Mouse (Mus musculus) left cerebral cortex, postnatal 25 days (tissue): Measurements from ENCODE around the gene Ntm. TPM values are rescaled to one million over a fixed set of nuclear protein-coding genes. Genes with fewer than 3 reads are reported as not detected.

Source experiments
- DNase-seq, 2 experiments: peaks; one replicate each; pipeline ENCODE4 v3.0.0; 2022; ENCODE audit warnings: low spot score in 2 of 2, mixed read lengths in 1 of 2
- intact Hi-C: fragments of 180-260 bp; cut with DNase I; formaldehyde crosslinking; loops from one replicate; pipeline ENCODE4 v1.15.1; 2025
- total RNA-seq, 2 experiments: library from RNA; stranded (reverse); gene quantifications; 2 replicates each; pipeline ENCODE4 v1.2.3; 2021

The Ntm gene
- total RNA-seq, 2 experiments from 2014 or later = 288 to 306 TPM

GRCm38 (mm10) chr9:29407954-29408353 is 555.0 kb downstream of the Ntm start:
- intact Hi-C loops = no loop called here
- DNase-seq = no peak

GRCm38 (mm10) chr9:29406973-29407372 is 556.0 kb downstream of the Ntm start:
- intact Hi-C loops = no loop called here
- peak in 1 of 2 experiments; percentile 34 for DNase-seq

- DNase-seq = no peak
- intact Hi-C loops = no loop called here
These were observed 556.9 kb downstream of the Ntm start for GRCm38 (mm10) chr9:29406046-29406445.

GRCm38 (mm10) chr9:29400151-29400550 is 562.8 kb downstream of the Ntm start:
- DNase-seq = no peak
- intact Hi-C loops = no loop called here

- intact Hi-C loops = no loop called here
- no peak for DNase-seq
These were observed 566.8 kb downstream of the Ntm start for GRCm38 (mm10) chr9:29396101-29396500.

GRCm38 (mm10) chr9:29393136-29393535 is 569.8 kb downstream of the Ntm start:
- intact Hi-C loops = no loop called here

GRCm38 (mm10) chr9:29390796-29391517 is 572.0 kb downstream of the Ntm start:
- intact Hi-C loops = no loop called here
- DNase-seq = peak in 1 of 2 experiments; percentile 45

More at GRCm38 (mm10) chr9:29393136-29393535, 569.8 kb downstream of the Ntm start:
- no peak for DNase-seq

- peak; percentile 38 to 81 for DNase-seq
- intact Hi-C loops = no loop called here
These were observed 573.7 kb downstream of the Ntm start for GRCm38 (mm10) chr9:29389224-29389623.

GRCm38 (mm10) chr9:29387136-29387535 is 575.8 kb downstream of the Ntm start:
- no peak for DNase-seq
- intact Hi-C loops = no loop called here

GRCm38 (mm10) chr9:29377172-29378002 is 585.6 kb downstream of the Ntm start:
- intact Hi-C loops = no loop called here

GRCm38 (mm10) chr9:29371341-29371740 is 591.6 kb downstream of the Ntm start:
- no peak for DNase-seq
- intact Hi-C loops = no loop called here

More at GRCm38 (mm10) chr9:29377172-29378002, 585.6 kb downstream of the Ntm start:
- no peak for DNase-seq

- intact Hi-C loops = no loop called here
These were observed 593.3 kb downstream of the Ntm start for GRCm38 (mm10) chr9:29369621-29370020.

GRCm38 (mm10) chr9:29368291-29368690 is 594.6 kb downstream of the Ntm start:
- intact Hi-C loops = no loop called here
- no peak for DNase-seq

More at GRCm38 (mm10) chr9:29369621-29370020, 593.3 kb downstream of the Ntm start:
- no peak for DNase-seq

- intact Hi-C loops = no loop called here
- DNase-seq = no peak
These were observed 605.1 kb downstream of the Ntm start for GRCm38 (mm10) chr9:29357796-29358195.

GRCm38 (mm10) chr9:29342303-29342702 is 620.6 kb downstream of the Ntm start:
- no peak for DNase-seq
- intact Hi-C loops = no loop called here

GRCm38 (mm10) chr9:29341292-29341691 is 621.6 kb downstream of the Ntm start:
- intact Hi-C loops = no loop called here
- peak in 1 of 2 experiments; percentile 35 for DNase-seq

GRCm38 (mm10) chr9:29335671-29336070 is 627.3 kb downstream of the Ntm start:
- DNase-seq = no peak
- intact Hi-C loops = no loop called here

GRCm38 (mm10) chr9:29332296-29333090 is 630.4 kb downstream of the Ntm start:
- intact Hi-C loops = no loop called here
- DNase-seq = no peak

- no peak for DNase-seq
- intact Hi-C loops = no loop called here
These were observed 632.5 kb downstream of the Ntm start for GRCm38 (mm10) chr9:29330486-29330885.

- peak in 1 of 2 experiments; percentile 41 for DNase-seq
- intact Hi-C loops = no loop called here
These were observed 636.7 kb downstream of the Ntm start for GRCm38 (mm10) chr9:29326283-29326682.
